Mouse (Mus musculus): ENCODE measurements around the gene Arcn1.

GRCm38 (mm10) chr9:44715705-44716362 lies 51.8 kb downstream of the Arcn1 start:
- TF ChIP-seq POLR2A (IDR thresholded peaks at IDR 0.05; ENCODE audit: insufficient read length, low read depth): no peak
- TF ChIP-seq USF1 (IDR thresholded peaks at IDR 0.05; ENCODE audit: low read depth): no peak
- no peak for TF ChIP-seq REST (IDR thresholded peaks at IDR 0.05; ENCODE audit: insufficient read depth, insufficient read length)

Measured in myocyte (in vitro differentiated cells).